Mouse (Mus musculus) midbrain, embryonic 11.5 days (tissue): ENCODE measurements around the gene Alg9. TPM values are rescaled to one million over a fixed set of nuclear protein-coding genes. Genes with fewer than 3 reads are reported as not detected.

ENCODE experiments used
- ATAC-seq: fragments of 200-750 bp; cut with Nextera tagmentation; 2 replicates; pipeline ENCODE4 v1.8.0; 2017; ENCODE audit warnings: moderate TSS enrichment, moderate library complexity; ENCODE audit not compliant: low FRiP score
- DNase-seq: peaks from one replicate; pipeline ENCODE4 v3.0.0; 2015; ENCODE audit warnings: low spot score; ENCODE audit errors: missing footprints
- H3K27ac ChIP-seq: fragments of 300-500 bp; sonication (generic); 2 replicates; pipeline ENCODE4 v1.5.1; 2014; ENCODE audit warnings: low read depth, low read length
- H3K27me3 ChIP-seq: fragments of 300-500 bp; sonication (generic); 2 replicates; pipeline ENCODE4 v1.6.1; 2014; ENCODE audit warnings: mild to moderate bottlenecking, low read length, moderate library complexity, mixed read lengths; ENCODE audit not compliant: control insufficient read depth, insufficient read depth
- H3K36me3 ChIP-seq: fragments of 300-500 bp; sonication (generic); 2 replicates; pipeline ENCODE4 v1.6.1; 2014; ENCODE audit warnings: mild to moderate bottlenecking, low read length, moderate library complexity, mixed read lengths; ENCODE audit not compliant: control insufficient read depth, insufficient read depth
- H3K4me1 ChIP-seq: fragments of 300-500 bp; sonication (generic); 2 replicates; pipeline ENCODE4 v1.6.1; 2014; ENCODE audit warnings: low read length; ENCODE audit not compliant: control insufficient read depth, insufficient read depth
- H3K4me2 ChIP-seq: fragments of 300-500 bp; sonication (generic); 2 replicates; pipeline ENCODE4 v1.6.1; 2014; ENCODE audit warnings: mild to moderate bottlenecking, moderate library complexity
- H3K4me3 ChIP-seq: fragments of 300-500 bp; sonication (generic); 2 replicates; pipeline ENCODE4 v1.5.1; 2014; ENCODE audit warnings: low read depth, low read length
- H3K9ac ChIP-seq: fragments of 300-500 bp; sonication (generic); 2 replicates; pipeline ENCODE4 v1.6.1; 2014; ENCODE audit warnings: low read length
- H3K9me3 ChIP-seq: fragments of 300-500 bp; sonication (generic); 2 replicates; pipeline ENCODE4 v1.6.1; 2016; ENCODE audit warnings: low read length; ENCODE audit not compliant: control insufficient read depth
- WGBS: fragments of 180-500 bp; shearing (Covaris S2); extraction: QIAGEN DNeasy Blood & Tissue Kit; methylation state at CpG from one replicate; pipeline ENCODE4 v1.1.7; 2014; 5-methylcytosine and 5-hydroxymethylcytosine counted together
- polyA plus RNA-seq: library from polyadenylated mRNA; unstranded; fragments of >200 nt; fragmentation: Nextera tagmentation; extraction: Ambion mirVana; gene quantifications from 2 replicates; pipeline ENCODE4 v1.2.1, GENCODE M21; 2014

Alg9 gene
- polyA plus RNA-seq, 1 experiment from 2014 or later, result 34.4 TPM

DNA sequence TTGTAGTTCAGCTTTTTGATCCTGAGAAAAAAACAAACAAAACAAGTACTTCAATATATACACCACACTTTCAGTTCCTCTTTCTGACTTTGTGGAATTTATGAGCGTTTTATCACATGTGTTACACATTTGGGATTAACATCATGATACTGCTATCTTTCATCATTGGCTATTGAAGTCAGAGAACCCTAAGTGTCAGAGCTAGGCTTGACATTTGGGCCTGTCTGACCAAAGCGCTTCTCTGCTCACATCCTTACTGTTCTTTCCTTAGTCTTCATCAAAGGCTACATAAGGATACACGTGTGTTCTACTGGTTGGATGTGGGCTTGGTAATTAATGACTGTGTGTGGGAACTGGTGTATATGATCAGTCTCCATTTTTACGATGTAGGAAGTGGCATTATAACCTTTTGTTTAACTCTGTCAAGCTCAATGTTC is 775 bp upstream of the Alg9 start:
- 85% methylated on average over 4 of the region's 4 CpGs for WGBS
- peak overlapping the region; percentile 85; the same call in 1 of the 2 replicates for H3K4me2 ChIP-seq
- H3K9ac ChIP-seq, result no peak overlapping the region
- ATAC-seq (no peak), DNase-seq (no peak)
- peaks cover 10% of the 10 kb centered on the region for H3K4me1 ChIP-seq
- H3K9me3 ChIP-seq, result no peaks in the 10 kb centered on the region
- H3K4me3 ChIP-seq, result no peak overlapping the region
- H3K36me3 ChIP-seq, result no peaks in the 10 kb centered on the region
- no peak overlapping the region for H3K27ac ChIP-seq
- H3K27me3 ChIP-seq, result no peaks in the 10 kb centered on the region

DNA sequence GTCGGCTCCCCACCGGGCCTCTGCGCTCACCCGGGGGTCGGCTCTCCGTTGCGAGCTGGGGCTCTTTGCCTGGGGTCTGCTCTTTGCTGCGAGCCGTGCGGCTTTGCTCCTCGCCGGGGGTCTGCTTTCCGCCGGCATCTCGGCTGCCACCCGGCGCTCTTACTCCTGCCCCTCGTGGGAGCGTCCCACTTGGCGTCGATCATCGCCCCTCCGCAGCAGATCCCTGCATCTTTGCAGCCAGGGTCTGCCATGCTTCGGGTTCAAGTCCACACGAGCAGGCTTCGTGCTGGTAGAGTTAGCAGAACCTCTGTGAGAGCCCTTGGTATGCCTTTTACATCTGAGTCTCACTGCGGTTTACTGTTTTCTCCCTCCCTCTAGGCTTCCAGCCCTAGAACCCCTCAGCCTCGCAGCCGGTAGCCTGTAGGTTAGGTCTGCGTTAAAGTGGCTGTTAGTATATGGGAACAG is 875 bp downstream of the Alg9 start:
- H3K4me1 ChIP-seq, result peaks cover 10% of the 10 kb centered on the region
- DNase-seq, result peak; percentile 95
- no peaks in the 10 kb centered on the region for H3K27me3 ChIP-seq
- peaks cover 3% of the 10 kb centered on the region; the same call in 1 of the 2 replicates for H3K36me3 ChIP-seq
- under 1% methylated on average over 30 of the region's 30 CpGs for WGBS
- ATAC-seq, result peak; percentile 45
- peak overlapping the region; percentile 85 for H3K4me2 ChIP-seq
- H3K9ac ChIP-seq, result peak overlapping the region; percentile 91
- H3K9me3 ChIP-seq, result no peaks in the 10 kb centered on the region
- peak overlapping the region; percentile 55 for H3K27ac ChIP-seq
- H3K4me3 ChIP-seq, result peak overlapping the region; percentile 92

DNA sequence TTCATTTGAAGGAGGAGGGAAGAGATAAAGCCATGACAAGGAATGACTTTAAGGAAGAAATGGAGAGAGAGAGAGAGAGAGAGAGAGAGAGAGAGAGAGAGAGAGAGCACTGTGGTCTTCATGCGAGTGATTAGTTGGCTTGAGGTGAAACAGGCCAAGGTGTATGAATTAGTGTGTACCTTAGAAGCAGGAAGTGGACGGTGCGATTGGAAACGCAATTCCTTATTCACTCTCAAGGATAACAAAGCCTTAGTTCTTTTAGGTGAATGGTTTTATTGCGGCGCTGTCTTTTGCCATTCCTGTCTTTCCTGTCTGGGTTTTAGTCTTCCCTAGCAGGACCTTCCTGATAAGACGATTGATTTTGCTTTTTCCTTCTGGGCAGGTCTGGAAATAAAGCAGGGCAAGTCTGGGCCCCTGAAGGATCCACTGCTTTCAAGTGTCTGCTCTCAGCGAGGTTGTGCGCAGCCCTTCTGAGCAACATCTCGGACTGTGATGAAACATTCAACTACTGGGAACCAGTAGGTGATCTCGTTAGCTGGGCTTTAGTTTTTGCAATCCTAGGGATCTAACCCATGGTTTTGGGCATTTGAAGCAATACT is 1.4 kb downstream of the Alg9 start:
- no peaks in the 10 kb centered on the region for H3K9me3 ChIP-seq
- H3K36me3 ChIP-seq, result peaks cover 3% of the 10 kb centered on the region; the same call in 1 of the 2 replicates
- H3K4me1 ChIP-seq, result peaks cover 10% of the 10 kb centered on the region
- ATAC-seq, result no peak
- H3K27me3 ChIP-seq, result no peaks in the 10 kb centered on the region
- no peak overlapping the region for H3K27ac ChIP-seq
- peak overlapping the region; percentile 92 for H3K4me3 ChIP-seq
- peak overlapping the region; percentile 91 for H3K9ac ChIP-seq
- H3K4me2 ChIP-seq, result peak overlapping the region; percentile 85
- 74% methylated on average over 11 of the region's 11 CpGs for WGBS
- no peak for DNase-seq

DNA sequence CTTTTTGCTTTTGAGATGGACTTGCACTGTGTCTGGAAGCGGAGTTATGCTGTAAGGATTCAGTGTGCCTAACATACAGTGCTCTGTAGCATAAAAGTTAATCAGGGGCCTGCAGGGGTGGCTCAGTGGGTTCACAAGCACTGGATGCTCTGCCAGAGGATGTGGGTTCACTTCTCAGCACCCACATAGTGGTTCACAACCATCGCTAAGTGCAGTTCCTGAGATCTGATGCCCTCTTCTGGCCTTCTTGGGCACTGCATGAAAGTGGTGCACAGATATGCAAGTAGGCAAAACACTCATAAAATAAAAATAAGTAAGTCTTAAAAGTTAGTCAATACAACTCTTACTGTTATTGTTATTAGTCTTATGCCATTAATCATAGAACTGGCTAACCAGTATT is 7.3 kb downstream of the Alg9 start:
- Histone ChIP-seq H3K36me3 (peaks cover 11% of the 10 kb centered on the region; the same call in 1 of the 2 replicates), H3K27ac (no peak overlapping the region), H3K4me3 (no peak overlapping the region), H3K4me1 (no peaks in the 10 kb centered on the region), H3K9me3 (no peaks in the 10 kb centered on the region), H3K9ac (no peak overlapping the region), H3K4me2 (no peak overlapping the region), H3K27me3 (no peaks in the 10 kb centered on the region)
- DNase-seq (peak; percentile 86), ATAC-seq (no peak)
- WGBS, result 61% methylated on average over 2 of the region's 2 CpGs

DNA sequence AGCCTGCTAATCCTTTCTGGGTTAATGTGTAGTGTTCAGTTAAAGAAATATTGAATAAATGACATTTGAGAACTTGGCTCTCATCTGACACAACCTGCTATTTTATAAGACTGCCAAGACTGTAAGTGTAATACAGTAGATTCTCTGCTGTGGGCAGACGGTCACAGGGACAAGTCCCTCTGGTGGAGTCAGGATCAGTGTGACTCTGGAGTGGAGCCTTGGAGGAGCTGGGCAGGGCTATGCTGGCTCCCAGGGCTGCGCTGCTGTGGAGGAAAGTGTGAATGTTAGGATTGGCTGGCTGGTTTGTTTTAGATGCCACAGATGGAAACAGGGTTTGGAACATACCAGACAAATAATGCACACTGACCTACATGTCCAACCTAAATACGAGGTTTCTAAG is 20.4 kb downstream of the Alg9 start:
- ATAC-seq (no peak), DNase-seq (no peak)
- Histone ChIP-seq H3K9me3 (no peaks in the 10 kb centered on the region), H3K36me3 (peaks cover 5% of the 10 kb centered on the region; the same call in 1 of the 2 replicates), H3K27ac (no peak overlapping the region), H3K4me2 (no peak overlapping the region), H3K9ac (no peak overlapping the region), H3K4me1 (no peaks in the 10 kb centered on the region), H3K27me3 (no peaks in the 10 kb centered on the region), H3K4me3 (no peak overlapping the region)
- WGBS, result 91% methylated on average over 3 of the region's 3 CpGs

DNA sequence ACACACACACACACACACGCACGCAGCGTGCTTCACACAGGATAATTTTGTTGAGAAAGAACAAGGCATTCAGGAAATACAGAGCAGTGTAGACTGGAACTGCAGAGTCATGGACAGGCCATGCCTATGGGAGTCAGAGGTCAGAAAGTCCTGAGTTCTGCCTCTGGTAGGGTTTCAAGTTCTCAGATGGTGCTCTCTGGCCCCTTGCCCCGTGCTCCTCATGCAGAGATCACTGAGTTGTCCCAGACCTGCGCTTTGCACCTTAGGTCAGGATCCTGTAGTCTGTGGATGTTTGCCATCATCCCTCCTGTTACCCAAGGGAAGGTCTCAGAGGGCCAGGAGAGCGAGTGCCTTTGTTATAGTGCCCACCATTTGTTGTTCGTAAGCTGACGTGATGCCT is 22.0 kb downstream of the Alg9 start:
- H3K4me3 ChIP-seq, result no peak overlapping the region
- H3K27ac ChIP-seq, result no peak overlapping the region
- H3K27me3 ChIP-seq, result no peaks in the 10 kb centered on the region
- H3K9ac ChIP-seq, result no peak overlapping the region
- no peak overlapping the region for H3K4me2 ChIP-seq
- no peaks in the 10 kb centered on the region for H3K4me1 ChIP-seq
- no peak for ATAC-seq
- no peak for DNase-seq
- H3K36me3 ChIP-seq, result no peaks in the 10 kb centered on the region; the same call in 1 of the 2 replicates
- 92% methylated on average over 8 of the region's 8 CpGs for WGBS
- H3K9me3 ChIP-seq, result no peaks in the 10 kb centered on the region

DNA sequence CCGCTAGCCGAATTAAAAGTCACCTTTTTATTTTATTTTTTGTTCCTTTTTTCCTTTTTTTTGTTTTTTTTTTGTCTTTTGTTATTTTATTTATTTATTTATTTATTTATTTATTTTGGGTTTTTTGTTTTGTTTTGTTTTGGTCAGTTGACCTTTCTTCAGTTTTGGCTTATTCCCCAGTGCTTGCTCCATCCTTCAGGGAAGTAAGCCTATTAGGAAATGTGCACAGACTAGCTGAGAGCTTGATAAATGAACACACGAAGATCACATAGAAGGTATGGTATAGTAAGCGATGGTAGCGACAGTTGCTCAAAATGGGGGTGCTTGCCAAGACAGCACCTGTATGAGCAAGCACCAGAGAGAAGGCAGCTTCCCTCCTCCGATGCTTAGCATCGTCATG is 22.8 kb downstream of the Alg9 start:
- no peak overlapping the region for H3K4me2 ChIP-seq
- no peaks in the 10 kb centered on the region for H3K27me3 ChIP-seq
- DNase-seq, result peak; percentile 45
- H3K4me3 ChIP-seq, result no peak overlapping the region
- 94% methylated on average over 7 of the region's 7 CpGs for WGBS
- H3K9me3 ChIP-seq, result no peaks in the 10 kb centered on the region
- H3K36me3 ChIP-seq, result no peaks in the 10 kb centered on the region; the same call in 1 of the 2 replicates
- ATAC-seq, result no peak
- H3K9ac ChIP-seq, result no peak overlapping the region
- no peaks in the 10 kb centered on the region for H3K4me1 ChIP-seq
- no peak overlapping the region for H3K27ac ChIP-seq

DNA sequence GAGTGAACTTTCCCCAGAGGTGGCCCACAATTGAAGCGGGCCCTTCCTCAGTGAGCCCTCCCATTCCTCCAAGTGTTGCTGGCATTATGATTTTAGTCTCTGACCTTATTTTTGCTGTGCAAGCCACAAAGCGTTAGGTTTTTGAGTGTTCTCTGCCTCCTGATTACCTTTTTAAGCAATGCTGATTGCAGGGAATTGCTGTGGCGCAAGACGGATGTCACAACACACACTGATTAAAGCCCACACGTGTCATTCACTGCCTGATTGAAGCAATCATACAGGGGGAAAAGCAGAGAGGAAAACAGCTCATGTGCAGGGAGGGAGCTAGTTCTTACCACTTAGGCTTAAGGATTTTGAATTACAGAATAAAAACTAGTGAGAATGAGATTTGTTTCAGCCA is 23.5 kb downstream of the Alg9 start:
- H3K4me2 ChIP-seq, result no peak overlapping the region
- no peak for ATAC-seq
- no peaks in the 10 kb centered on the region; the same call in 1 of the 2 replicates for H3K36me3 ChIP-seq
- WGBS, result 88% methylated on average over 5 of the region's 5 CpGs
- H3K27ac ChIP-seq, result no peak overlapping the region
- no peak overlapping the region for H3K4me3 ChIP-seq
- DNase-seq, result no peak
- no peaks in the 10 kb centered on the region for H3K27me3 ChIP-seq
- no peaks in the 10 kb centered on the region for H3K4me1 ChIP-seq
- no peaks in the 10 kb centered on the region for H3K9me3 ChIP-seq
- H3K9ac ChIP-seq, result no peak overlapping the region

DNA sequence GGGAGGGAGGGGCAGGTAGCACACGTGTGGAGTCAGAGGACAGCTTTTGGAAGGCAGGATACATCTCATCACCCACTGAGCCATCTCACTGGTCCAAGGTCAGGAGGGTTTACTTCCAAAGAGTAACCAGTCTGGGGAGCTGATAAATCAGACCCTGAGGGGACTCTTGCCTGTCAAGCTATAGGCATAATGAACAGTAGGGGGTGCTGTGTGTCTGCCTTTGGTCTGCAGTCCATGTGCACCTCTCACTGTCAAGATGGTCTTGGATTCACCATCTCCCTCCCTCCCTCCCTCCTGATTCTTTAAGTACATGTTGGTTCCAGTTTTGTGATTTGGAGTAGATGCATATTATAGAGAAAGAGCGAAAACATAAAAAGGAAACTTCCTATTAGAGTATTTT is 26.2 kb downstream of the Alg9 start:
- no peaks in the 10 kb centered on the region for H3K27me3 ChIP-seq
- H3K9ac ChIP-seq, result no peak overlapping the region
- H3K4me2 ChIP-seq, result no peak overlapping the region
- peaks cover 2% of the 10 kb centered on the region; the same call in 1 of the 2 replicates for H3K36me3 ChIP-seq
- H3K9me3 ChIP-seq, result no peaks in the 10 kb centered on the region
- H3K4me3 ChIP-seq, result no peak overlapping the region
- DNase-seq (no peak), ATAC-seq (no peak)
- WGBS, result 59% methylated on average over 2 of the region's 2 CpGs
- H3K4me1 ChIP-seq, result no peaks in the 10 kb centered on the region
- H3K27ac ChIP-seq, result no peak overlapping the region
